Mouse (Mus musculus) granulocyte monocyte progenitor cell, adult 5-6 weeks (primary cell): ENCODE data around the gene Tdp1. TPM values are rescaled to one million over a fixed set of nuclear protein-coding genes. Genes with fewer than 3 reads are reported as not detected.
"Not testable (repeated sequence)": the region's sequence is repeated elsewhere in the genome, so short reads cannot be mapped to it uniquely, and the experiment has no call there.

Experiments used
- ATAC-seq: replicated peaks from 2 replicates; pipeline ENCODE4 v1.8.0; 2016; ENCODE audit warnings: mild to moderate bottlenecking, moderate TSS enrichment, inconsistent platforms; ENCODE audit not compliant: poor library complexity, severe bottlenecking
- total RNA-seq, 2 experiments: library from RNA; stranded (forward) in 1 of 2; stranded (reverse) in 1 of 2; fragments of 200-712, 200-1000 nt in 1 of 2; fragments of >200 nt in 1 of 2; fragmentation: Nextera tagmentation in 1 of 2; gene quantifications; 2 replicates each; pipeline ENCODE4 v1.2.3; 2014 to 2017

Tdp1 gene
- total RNA-seq, 2 experiments from 2014 or later: 19.0 to 41.9 TPM

DNA sequence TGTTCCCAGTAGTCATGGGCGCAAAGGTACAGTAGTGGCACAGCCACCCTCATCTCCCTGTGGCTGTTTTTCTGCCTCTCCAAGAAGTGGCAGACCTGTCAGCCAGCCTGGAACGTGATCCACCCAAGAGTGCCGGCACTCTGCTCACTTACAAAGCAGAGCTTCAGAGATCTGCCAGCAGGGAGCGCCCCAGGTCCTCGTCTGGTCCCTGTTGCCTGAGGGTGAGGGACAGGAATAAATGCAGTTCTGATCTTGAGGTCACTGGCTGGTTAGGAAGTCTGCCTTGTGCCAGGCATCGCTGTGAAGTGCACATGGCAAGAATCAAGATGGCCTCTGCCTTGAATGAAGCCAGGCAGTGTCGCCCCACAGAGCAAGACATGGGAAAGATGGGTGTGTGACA is 68.6 kb downstream of the Tdp1 start:
- peak; percentile 32 for ATAC-seq

DNA sequence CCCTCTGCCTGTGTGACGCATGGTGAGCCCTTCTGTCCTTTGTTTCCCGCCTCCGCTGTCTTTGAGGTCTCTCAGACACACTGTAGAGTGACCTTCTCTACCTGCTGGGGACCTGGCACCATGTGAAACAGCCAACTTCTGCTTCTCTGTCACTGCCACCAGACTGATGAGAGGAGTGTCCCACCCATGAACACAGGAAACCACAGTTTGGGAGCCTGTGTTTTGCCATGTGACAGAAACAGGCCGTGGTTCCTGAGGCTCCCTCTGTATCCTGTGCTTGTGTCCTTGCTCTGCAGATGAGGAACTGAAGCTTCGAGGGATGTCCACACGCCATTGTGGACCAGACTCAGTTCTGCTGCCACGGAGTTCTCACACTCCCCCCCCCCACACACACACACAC is 72.1 kb downstream of the Tdp1 start:
- peak; percentile 93 for ATAC-seq

DNA sequence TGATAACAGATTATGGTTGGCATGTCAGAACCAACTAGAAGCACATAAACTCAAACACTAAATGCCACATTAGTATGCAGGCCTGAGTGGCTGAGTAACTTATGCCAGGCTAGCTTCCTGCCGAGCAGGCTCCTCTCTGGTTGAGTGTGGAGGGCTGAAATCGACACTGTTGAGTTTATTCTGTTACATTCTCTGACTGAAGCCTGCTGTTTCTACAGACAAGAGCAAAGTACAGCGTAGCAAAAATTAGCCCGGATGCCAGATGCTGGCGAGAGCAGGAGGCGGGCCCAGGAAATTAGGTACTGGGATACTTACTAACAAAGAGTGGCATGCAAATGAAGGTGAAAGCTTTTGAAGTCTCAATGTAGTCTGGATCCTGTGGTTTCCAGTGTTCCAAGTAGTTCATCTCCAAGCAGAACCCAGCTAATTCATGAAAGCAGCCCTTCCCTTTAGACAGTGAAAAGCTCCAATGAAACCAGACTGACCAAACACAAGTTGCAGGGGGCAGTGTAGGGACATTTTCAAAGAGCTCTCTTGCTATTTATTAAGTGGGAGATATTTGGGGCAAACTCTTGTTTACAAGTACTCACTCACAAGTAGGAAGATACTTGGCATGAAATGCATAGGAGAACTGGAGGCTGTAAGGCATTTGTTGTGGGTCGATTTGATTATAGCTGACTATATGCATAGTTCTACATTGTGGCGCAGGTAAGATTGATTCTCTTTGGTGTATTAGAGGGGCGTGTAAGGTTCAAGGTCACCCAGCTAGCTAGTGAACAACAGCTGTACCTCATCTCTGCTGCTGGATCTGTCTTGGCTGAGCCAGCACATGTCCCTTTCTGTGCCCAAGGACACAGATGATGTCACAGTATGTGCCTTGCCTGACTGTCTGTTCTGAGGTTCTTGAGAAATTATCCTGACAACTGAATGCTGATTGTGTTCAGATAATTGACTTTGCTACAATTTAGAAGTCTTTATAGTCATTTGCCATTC is 74.0 kb downstream of the Tdp1 start:
- ATAC-seq: no peak

DNA sequence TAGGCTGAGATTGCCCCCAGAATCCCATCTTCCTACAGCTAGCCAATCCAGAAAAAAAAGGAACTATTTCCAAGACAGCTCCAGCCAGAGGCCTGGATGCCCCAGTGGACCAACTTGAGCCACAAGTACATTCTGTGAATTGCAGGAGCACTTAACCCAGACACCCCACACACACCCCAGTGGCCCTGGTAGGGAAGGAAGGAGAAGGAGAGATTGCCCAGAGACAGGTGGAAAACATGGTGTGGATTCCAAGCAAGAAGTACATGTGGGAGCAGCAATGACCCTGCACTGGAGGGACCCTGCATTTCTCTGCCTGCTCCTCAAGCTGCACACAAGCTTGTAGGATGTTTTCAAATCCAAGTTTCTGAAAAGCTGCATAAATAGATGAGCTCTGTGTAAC is 75.0 kb downstream of the Tdp1 start:
- ATAC-seq: no peak

DNA sequence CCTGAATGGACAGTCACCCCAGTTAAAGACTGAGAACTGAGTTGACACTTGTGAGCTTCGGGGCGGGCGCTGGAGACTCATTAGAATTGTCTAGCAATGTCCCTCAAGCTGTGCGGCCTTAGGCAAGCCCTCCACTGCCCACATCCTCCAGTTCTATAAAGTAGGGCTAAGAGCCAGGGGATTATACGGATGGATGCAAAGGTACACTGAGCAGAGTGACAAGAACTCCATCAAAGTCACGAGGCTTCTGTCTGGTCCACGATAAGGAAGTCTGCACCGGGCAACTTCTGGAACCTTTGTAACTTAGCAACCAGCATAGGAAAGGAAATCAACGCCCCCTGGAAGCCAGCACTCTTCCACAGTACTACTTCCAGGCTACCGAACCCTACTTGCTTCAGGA is 75.6 kb downstream of the Tdp1 start:
- ATAC-seq: no peak

DNA sequence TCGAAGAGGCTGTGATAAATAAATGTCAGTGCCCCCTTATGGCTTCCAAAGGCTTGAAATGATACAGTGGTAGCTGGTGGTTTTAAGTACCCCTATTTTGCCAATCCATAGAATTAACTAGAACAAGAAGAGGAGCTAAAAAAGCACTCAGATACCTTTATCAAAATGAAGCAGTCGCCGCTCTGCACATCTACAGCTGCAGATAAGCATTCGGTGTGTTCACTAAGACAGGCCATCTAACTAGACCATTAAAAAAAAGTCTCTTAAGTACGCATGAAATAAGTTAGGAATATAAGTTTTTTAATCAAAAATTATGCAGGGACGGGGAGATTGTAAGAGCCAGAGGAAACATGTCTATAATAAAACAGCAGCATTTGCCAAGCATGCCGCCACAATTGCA is 76.4 kb downstream of the Tdp1 start:
- ATAC-seq: no peak

DNA sequence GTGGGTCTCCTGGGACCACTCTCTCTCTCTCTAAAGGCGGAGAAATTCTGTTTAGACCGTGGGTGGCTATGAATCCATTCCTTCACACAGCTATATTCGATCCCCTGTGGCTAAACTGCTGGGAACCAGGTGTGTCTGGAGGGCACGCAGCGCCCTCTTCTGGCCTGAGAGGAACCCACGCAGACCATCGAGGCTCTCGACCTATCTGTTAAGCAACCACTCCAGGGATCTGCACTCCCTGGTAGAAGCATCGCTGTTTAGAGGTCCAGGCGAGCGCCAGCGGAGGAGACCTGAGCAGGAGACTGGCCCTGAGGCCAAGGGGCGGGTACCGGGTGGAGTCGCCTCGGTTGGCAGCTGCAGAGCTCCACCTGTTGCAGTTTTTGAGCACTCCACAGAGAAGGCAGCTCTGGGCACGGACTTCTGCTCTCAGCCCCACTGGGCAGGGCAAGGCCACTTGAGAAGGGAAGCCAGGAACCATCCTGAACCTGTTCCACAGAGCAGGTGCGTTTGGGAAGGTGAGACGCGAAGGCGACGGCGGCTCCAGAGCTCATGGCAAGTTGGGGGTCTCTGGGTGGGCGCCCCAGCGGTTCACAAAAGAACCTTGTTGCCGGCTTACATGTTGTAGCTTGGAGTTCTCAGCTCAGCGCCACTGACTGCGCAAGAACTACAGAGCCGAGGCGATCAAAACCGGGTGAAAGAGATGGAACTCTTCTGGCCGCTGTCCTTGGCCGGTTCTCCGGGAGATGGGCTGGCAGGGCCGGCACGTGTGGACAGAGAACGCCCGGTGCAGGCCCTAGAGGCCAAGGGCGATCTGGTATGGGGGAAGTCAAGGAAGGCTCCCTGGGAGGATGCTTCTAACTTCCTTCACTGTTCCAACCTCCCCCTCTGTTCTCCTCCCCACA is 80.2 kb downstream of the Tdp1 start, which contains the start of gene Kcnk13:
TSS of gene Kcnk13 (plus strand) at position 199 of the 902 bp plus-strand sequence.
- ATAC-seq: peak; percentile 57

DNA sequence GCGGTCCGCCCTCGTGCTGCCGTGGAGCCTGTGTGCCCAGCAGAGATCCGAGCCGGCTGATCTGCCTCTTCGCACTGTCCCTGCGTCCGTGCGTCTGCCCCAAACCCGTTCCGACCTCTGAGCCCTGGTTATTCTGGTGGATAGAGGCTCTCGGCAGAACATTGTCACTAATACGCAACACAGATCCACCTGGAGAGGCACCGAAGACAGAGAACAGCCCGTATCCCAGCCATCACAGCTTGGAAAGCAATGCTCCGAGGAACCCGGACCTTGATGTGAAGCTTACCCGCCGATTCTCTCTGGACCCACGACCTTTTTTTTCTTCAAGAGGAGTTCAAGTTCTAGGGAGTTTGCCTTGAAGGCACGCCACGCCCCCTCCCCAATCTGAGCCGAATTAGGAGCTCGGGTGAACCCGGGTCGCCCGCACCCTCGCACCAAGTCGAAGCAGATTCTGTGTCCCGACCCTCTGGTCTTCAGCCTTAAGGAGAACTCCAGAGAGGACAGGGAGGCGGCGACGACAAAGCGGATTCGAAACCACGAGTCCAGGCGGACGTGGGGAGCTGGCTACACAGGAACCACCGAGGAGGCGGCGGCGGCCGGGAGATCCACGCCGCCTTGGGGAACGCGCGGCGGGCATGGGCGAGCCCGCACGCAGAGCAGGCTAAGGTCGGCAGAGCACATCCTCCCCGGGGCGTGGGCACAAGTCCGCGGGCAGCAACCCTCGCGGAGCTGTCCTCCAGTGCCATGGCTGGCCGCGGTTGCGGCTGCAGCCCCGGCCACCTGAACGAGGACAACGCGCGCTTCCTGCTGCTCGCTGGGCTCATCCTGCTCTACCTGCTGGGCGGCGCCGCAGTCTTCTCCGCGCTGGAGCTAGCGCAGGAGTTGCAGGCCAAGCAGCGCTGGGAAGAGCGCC is 81.1 kb downstream of the Tdp1 start:
- peak; percentile 59 for ATAC-seq

DNA sequence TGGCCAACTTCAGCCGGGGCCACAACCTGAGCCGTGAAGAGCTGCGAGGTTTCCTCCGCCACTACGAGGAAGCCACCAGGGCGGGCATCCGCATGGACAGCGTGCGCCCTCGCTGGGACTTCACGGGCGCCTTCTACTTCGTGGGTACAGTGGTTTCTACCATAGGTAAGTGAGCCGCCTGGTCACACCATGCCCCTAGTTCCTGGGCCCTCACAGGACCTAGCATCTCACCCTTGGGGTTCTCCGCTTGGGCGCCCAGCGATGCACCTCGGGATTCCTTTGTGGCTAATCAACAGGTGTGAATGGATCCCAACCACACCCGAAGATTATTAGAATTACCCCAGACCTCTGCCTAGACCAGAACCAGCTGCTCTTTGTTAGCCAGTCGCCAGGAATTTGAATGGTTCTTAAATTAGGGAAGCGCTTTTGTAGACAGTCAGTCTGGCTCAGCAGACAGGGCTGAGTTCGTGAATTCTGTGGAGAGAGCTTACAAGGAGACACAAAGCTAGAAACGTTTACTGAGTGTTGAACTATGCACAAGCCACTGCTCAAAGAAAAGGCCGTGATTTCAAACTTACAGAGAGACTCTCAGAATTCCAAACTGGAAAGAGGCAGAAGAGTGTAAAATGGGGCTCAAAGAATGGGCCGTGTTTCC is 81.9 kb downstream of the Tdp1 start:
- ATAC-seq: peak; percentile 14

DNA sequence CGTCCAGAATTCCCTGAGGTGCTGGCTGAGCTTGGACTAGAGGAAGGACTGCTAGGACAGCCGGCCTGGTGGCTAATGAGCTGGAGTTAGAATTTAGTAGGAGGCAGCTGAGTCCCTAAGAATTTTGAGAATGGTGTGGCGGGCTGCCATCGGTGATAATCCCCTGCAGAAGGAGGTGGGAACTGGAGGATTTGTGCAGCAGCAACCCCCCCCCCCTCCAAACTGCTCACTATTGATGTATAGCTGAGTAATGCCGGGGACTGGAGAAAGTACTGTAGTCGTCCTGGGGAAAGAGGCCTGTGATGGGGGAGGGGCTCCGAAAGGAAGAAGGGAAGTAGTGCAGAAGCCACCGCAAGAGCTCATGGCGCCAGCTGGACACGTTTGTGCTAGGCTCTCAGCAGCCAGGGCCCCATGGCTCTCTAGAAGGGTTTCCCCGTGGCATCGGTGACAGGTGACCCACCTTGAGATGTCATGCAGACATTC is 82.6 kb downstream of the Tdp1 start:
- peak; percentile 60 for ATAC-seq

DNA sequence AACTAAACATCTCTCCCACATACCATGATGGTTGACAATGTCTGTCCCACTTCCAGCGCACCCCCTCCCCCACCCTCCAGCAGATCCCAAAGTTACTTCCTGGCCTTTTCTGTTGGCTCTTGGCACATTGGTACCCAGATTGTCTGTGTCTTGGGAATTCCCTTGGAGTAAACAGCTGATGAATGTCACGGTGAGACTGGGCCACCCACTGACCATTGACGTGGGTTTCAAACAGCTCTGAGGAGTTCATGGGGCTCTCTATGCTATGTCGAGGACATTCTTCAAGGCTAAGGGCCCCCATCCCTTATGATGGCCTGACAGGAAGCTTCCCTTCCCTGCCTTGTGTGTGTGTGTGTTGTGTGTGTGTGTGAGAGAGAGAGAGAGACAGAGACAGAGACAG is 85.6 kb downstream of the Tdp1 start:
- no peak for ATAC-seq

DNA sequence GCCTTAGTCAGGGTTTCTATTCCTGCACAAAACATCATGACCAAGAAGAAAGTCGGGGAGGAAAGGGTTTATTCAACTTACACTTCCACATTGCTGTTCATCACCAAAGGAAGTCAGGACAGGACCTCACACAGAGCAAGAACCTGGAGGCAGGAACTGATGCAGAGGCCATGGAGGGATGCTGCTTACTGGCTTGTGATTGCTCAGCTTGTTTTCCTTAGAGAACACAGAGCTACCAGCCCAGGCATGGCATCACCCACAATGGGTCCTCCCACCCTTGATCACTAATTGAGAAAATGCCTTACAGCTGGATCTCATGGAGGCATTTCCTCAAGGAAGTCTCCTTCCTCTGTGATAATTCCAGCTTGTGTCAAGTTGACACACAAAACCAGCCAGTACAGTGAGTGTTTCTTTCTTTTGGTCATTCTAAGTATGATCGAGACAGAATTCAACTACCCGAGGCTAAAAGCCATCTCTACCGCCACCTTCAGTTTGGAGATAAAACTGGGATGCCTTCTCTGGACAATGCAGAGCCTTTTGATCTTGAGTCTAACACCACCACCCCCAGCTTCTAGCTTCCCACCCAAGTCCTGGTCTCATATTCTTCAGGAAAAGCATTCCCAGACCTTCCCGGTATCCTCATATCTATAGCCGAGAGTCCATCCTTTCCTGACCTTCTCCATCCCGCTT is 87.0 kb downstream of the Tdp1 start:
- ATAC-seq: not testable (repeated sequence)

DNA sequence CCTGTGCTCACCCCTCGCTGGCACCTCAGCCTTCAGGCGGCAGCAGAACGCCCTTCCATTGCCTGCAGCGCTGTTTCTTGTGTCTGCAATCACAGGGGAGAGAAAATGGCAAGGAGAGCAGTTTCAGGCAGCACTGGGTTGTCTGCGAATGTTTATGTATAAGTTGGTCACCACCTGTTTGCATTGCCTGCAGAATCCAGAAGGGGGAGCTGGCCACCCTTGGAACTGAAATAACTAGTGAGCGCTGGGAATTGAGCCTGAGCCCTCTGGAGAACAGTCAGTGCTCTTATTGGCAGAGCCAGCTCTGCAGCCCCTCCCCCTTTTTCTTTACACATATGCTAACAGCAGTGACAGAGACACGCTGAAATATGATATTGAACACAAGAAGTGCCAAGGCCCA is 88.5 kb downstream of the Tdp1 start:
- ATAC-seq: no peak

DNA sequence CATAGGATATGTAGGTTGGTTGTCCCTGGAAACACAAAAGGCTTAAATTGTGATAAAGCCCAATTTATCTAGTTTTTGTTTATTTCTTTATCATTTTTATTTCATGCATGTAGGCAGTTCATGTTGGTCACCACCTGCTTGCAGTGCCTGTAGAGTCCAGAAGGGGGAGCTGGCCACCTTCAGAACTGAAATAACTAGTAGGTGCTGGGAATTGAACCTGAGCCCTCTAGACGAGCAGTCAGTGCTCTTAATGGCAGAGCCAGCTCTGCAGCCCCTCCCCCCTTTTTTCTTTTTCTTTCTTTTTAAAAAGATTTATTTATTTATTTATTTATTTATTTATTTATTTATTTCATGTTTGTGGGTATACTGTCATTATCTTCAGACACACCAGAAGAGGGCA is 89.3 kb downstream of the Tdp1 start:
- no peak for ATAC-seq

DNA sequence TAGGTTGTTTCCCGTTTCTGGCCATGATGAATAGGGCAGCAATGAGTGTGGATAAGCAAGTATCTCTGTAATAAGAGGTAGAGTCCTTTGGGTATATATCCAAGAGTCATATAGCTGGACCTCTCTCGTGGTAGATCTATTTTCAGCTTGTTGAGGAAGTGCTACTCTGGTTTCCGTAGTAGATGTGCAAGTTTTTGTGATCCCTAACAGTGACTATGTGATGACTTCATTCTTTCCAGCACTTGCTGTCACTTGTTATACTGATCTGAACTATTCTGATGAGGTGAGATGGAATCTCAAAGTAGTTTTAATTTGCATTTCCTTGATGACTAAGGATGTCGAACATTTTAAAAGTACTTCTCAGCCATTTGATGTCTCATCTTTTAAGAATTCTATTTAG is 95.2 kb downstream of the Tdp1 start:
- peak; percentile 44 for ATAC-seq

DNA sequence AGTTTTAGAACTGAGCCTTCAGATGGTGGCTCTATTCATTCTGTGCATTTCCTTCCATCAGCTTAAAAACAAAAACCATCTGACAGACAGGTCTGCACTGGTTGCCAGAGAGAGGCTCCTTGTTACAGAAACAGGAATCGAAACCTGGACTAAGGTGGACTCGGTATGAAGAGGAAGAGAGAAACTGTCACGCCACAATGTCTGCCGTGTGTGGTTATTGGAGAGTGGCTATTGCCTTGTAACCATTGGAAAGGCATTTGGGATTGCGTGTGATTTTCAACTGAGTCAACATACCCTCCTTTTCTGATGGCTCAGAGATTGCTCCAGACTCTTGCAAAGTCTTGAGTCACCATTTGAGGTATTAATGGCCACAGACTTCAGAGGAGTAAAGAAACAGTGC is 102.5 kb downstream of the Tdp1 start:
- peak; percentile 98 for ATAC-seq

DNA sequence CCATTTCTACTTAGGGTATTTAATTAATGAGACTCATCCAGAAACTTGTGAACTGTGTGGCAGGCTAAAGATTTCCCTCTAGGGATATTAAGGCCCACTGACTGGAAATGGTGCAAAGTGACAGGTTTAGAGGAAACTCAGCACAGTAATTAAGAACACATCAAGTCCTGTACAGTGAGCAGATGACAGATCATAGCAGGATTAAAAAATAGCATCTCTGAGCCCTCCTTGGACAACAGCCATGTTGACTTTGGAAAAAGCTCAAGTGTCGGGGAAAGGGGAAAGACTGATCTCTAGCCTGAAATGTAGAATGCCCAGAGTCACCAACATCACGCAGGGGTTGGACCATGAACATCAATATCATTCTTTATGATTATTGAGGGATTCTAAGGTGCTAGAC is 103.8 kb downstream of the Tdp1 start:
- no peak for ATAC-seq

DNA sequence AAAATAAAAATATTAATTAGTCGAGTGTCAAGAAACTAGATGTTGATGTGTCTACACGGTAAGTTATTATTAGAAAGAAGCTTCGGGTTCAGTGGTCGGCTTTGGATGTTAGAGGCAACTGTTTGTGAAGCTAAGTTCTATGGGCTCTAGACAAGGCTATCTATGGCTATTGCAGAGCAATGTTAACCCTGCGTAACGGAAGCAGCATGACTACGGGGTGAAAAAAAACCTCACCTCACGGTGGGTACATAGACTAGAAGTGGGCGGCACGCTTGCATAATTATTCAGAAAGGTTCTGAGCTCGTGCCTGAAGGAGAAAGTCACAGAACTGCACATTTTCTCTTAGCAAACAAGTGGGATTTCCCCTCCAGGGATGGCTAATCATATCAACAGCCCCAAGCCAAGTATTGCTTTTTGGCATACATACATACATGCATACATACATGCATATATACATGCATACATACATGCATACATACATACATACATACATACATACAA is 108.1 kb downstream of the Tdp1 start:
- no peak for ATAC-seq
